In genomic region chr10:77391072-77391471, GRCm38 (mm10) we compare ENCODE assay signal across 11 mouse cellular contexts.
"Had no signal": no experiment of that assay in that cellular context is flagged by ENCODE, and none has a peak within 500 bp of the region (broad histone marks: within the 10 kb centered on the region; RNA-seq: fewer than 3 reads in every experiment).

No protein-coding gene starts in this region.

- DNase-seq: kidney, adult 18-20 months; kidney, adult 9 months; kidney, postnatal 14 days; layer of hippocampus, postnatal 36 days; lung, embryonic 14.5 days; right cerebral cortex, adult 18-20 months; right cerebral cortex, postnatal 14 days; right cerebral cortex, postnatal 4 days; thymus, adult 2 months; thymus, postnatal 14 days; thymus, postnatal 4 days had no signal
